Mouse (Mus musculus) thymus, adult 2 months (tissue): Measurements from ENCODE around the gene Med14.

ENCODE experiments used
- CTCF ChIP-seq: fragments of 200-500 bp; IDR thresholded peaks from 2 replicates; pipeline ENCODE4 v1.5.1; 2012; ENCODE audit warnings: mild to moderate bottlenecking, control low read depth, low read length, moderate library complexity, borderline replicate concordance; ENCODE audit not compliant: control insufficient read depth, poor library complexity, insufficient read depth; ENCODE audit errors: extremely low read depth
- POLR2A ChIP-seq: fragments of 200-500 bp; IDR thresholded peaks from 2 replicates; pipeline ENCODE4 v1.6.1; 2012; ENCODE audit warnings: mild to moderate bottlenecking, low read length, control low read depth, moderate library complexity; ENCODE audit not compliant: control insufficient read depth, poor library complexity, insufficient read depth; ENCODE audit errors: extremely low read depth

GRCm38 (mm10) chrX:12747886-12748285 lies 14.0 kb downstream of the Med14 start:
- TF ChIP-seq CTCF, result no peak
- TF ChIP-seq POLR2A, result no peak
